Mouse (Mus musculus): ENCODE results near the gene Acaca. TPM values are rescaled to one million over a fixed set of nuclear protein-coding genes. Genes with fewer than 3 reads are reported as not detected.

Gene Acaca
- total RNA-seq (2021) = 10 to 100 TPM; 71.1 to 73.3 TPM

DNA sequence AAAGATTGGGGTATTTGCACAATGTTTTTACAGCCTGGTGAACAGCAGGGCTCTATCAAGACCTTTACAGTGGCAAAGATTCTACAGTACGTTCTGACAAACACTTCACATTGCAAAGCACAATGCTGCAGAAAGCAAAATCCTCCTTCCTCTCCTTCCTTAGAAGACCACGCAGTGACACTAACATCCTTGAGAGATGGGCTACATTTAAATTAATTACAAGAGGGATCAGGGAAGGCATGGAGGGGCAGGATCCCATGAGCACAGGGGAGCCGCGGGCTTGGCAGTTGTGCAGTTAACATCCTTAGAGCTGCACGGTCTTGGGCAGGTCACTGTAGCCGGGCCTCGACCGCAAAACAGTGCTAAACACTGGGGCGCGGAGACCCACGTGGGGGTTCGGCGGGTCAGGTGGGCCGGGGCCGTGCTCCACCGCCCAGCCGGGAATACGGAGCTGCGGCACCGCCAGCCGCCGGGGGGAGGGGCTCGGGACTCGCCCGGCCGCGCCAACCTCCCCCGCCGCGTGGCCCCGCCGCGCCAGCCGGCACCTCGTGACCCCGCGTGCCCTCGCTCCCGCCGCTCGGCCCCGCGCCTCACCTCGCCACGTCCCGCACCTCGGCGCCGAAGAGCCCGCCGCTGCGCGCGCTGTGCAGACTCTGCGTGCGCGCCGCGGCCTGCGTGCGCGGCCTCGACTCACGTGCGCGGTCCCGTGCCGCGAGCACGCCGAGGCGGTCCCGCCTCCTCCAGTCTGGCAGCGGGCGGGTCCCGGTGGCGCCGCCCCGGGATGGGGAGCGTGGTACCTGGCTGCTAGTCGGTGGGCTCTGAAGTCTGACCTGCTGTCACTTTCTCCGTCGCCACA lies at the start of gene Acaca, which contains the start of gene Tada2a:
Acaca (plus strand) TSS at position 730 of the 856 bp plus-strand sequence.
Tada2a (minus strand) TSS at position 658 of the 856 bp plus-strand sequence.
- peak; percentile 81 to 83 for DNase-seq

GRCm38 (mm10) chr11:84079887-84080286 lies 49.6 kb upstream of the Acaca start:
- no peak for DNase-seq

GRCm38 (mm10) chr11:84080327-84080726 lies 49.1 kb upstream of the Acaca start:
- no peak for DNase-seq

DNA sequence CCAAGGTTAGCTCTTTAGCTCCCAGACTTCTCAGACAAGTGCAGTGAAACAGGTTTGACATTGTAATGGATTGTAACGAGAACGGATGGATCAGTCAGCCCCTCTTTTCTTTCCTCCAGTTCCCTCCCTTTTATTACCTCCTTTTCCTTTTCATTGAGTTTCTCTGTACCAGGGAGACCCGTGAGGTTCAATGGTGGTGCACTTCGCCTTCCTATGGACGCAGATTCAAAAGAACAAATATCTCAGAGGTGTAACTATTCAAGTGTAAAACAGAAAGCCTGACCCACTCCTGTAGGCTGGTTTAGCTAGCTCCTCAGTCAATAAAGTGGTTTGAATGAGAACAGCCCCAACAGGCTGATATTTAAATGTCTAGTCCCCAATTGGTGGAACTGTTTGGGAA lies 47.6 kb upstream of the Acaca start:
- DNase-seq = no peak

DNA sequence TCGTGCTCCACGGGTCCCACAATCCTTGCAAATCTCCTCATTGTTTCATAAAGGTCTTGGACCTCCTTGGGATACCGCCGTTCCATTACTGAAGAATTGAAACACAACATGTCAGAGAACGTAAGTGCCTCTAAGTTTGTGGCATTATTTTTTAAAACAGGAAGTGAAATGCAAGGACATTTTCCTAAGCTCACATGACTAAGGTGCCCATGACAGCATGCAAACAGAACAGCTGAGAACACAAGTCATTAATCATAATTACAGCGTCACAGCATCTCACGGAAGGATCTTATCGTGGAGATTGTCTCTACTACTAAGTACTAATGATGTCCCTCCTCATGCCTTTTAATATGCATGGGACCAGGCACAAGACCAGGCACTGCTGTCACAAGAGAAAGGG lies 38.9 kb upstream of the Acaca start:
- DNase-seq = no peak

DNA sequence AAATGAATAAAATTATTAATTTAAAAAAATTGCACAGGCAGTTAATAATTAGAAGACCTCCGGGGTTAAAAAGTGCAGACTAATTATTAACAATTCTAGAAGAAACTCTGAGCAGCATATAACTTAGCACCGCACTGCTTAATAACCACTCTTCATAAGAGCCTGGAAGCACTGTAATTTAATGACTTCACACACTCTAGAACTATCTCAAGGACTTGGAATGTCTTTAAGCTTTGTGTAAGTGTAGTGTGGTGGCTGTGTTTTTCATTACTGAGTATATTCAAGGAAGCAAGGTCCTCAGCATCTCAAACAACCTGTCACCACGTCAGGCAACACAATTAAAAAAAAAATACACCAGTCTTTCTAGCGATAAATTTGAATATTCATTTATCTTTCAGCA lies 34.4 kb upstream of the Acaca start:
- no peak for DNase-seq

- no peak for DNase-seq
These were observed 32.0 kb upstream of the Acaca start for GRCm38 (mm10) chr11:84097251-84097998.

GRCm38 (mm10) chr11:84101182-84101581 lies 28.3 kb upstream of the Acaca start:
- no peak for DNase-seq

DNA sequence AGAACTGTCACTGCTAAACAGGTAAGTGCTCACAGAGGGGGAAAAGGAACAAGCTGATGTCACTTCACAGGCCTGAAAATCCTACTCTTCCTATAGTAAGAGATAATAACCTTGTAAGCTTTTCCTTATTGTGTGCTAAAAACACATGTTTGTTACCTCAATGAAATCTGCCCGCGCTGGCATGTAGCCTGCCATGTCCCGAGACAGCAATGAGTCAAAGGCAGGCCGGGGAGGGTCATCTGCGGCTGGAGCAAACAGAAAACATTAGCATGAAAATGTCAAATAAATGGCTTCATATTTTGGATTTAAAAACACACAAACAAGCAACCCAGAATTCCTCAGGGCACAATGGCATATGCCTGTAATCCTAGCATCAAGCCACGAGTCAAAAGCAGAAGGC lies 25.4 kb upstream of the Acaca start:
- DNase-seq = no peak

DNA sequence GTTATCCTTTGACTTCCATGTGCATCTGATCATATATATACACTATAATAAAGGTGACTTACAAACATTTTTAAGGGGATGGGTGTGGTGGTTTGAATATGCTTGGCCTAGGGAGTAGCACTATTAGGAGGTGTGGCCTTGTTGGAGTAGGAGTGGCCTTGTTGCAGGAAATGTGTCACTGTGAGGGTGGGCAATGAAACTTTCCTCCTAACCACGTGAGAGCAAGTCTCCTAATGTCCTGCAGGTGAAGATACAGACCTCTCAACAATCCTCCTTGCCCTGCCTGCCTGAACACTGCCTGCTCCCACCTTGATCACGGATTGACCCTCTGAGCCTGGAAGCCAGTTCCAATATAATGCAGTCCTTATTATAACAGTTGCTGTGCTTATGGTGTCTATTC lies 22.3 kb upstream of the Acaca start:
- no peak for DNase-seq

- no peak for DNase-seq
These were observed 15.8 kb upstream of the Acaca start for GRCm38 (mm10) chr11:84113623-84114022.

GRCm38 (mm10) chr11:84115646-84116045 lies 13.8 kb upstream of the Acaca start:
- DNase-seq = no peak

DNA sequence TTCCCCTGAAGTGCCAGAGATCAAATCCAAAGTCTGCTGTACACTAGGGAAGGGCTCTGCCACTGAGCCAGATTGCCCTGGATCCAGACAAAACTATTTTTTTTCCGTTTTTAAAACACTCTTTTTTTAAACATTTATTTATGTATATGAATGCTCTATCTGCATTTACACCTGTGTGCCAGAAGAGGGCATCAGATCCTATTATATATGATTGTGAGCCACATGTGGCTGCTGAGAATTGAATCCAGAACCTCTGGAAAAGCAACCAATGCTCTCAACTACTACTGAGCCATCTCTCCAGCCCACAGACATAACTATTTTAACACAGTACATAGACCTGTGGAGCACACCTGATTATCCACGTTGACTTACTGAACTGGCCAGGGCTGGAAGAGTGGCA lies 13.3 kb upstream of the Acaca start:
- no peak for DNase-seq

- no peak for DNase-seq
These were observed 12.0 kb upstream of the Acaca start for GRCm38 (mm10) chr11:84117431-84117830.

- DNase-seq = no peak
These were observed 8.2 kb upstream of the Acaca start for GRCm38 (mm10) chr11:84121051-84121956.

DNA sequence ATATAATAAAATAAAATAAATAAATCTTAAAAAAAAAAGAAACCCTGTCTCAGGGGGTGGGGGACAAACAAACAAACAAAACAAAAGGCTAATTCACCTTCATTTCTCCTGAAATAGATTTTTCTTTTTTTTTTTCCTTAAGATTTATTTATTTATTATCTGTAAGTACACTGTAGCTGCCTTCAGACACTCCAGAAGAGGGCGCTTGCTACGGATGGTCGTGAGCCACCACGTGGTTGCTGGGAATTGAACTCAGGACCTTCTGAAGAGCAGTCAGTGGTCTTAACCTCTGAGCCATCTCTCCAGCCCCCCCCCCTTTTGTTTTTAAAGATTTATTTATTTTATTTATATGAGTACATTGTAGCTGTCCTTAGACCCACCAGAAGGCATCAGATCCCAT lies 1.5 kb upstream of the Acaca start:
- DNase-seq = no peak

GRCm38 (mm10) chr11:84129799-84130185 lies 320 bp downstream of the Acaca start:
- no peak for DNase-seq

GRCm38 (mm10) chr11:84134331-84134860 lies 4.9 kb downstream of the Acaca start:
- no peak for DNase-seq

DNA sequence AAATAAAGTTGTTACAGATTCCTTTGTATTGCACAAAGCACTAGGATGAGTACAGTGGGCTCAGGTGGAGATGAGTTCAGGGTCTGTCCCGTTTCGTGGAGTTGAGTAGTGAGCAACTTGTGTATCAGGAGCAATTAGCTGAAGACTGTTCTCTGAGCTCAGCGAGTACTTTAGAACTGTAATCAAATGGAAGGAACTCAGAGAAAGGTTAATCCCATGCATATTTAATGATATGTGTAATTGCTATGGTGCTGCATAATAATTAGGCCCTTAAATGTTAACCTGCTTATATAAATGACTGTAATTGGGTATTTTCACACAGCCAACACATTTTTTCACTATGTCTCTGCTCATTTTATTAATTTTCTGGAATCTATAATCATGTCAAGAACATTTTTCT lies 7.0 kb downstream of the Acaca start:
- DNase-seq = no peak

- peak in 1 of 2 experiments; percentile 32 for DNase-seq
These were observed 12.3 kb downstream of the Acaca start for GRCm38 (mm10) chr11:84141752-84142151.

GRCm38 (mm10) chr11:84145201-84145798 lies 15.8 kb downstream of the Acaca start:
- DNase-seq = no peak

- no peak for DNase-seq
These were observed 16.6 kb downstream of the Acaca start for GRCm38 (mm10) chr11:84146081-84146480.

Measured in layer of hippocampus, postnatal 36 days (tissue).